Mouse (Mus musculus) embryonic fibroblast, embryonic 13.5 days (primary cell): ENCODE data around the gene Cyth1. TPM values are rescaled to one million over a fixed set of nuclear protein-coding genes. Genes with fewer than 3 reads are reported as not detected.

ENCODE experiments used
- H3K27ac ChIP-seq: 2 replicates; pipeline ENCODE4 v1.5.1; 2012; ENCODE audit warnings: low read length, control low read depth, inconsistent platforms; ENCODE audit not compliant: insufficient read depth
- H3K4me1 ChIP-seq: 2 replicates; pipeline ENCODE4 v1.6.1; 2011; ENCODE audit warnings: low read length; ENCODE audit not compliant: control insufficient read depth, insufficient read depth
- H3K4me3 ChIP-seq: 2 replicates; pipeline ENCODE4 v1.5.1; 2011; ENCODE audit warnings: mild to moderate bottlenecking, control low read depth, low read length; ENCODE audit not compliant: insufficient read depth
- CTCF ChIP-seq: IDR thresholded peaks from 2 replicates; pipeline ENCODE4 v1.5.1; 2011; ENCODE audit warnings: mild to moderate bottlenecking, control low read depth, low read length, moderate library complexity, borderline replicate concordance; ENCODE audit not compliant: insufficient read depth
- POLR2A ChIP-seq: IDR thresholded peaks from 2 replicates; pipeline ENCODE4 v1.6.1; 2011; ENCODE audit warnings: low read depth, mild to moderate bottlenecking, control low read depth, low read length, moderate library complexity
- polyA plus RNA-seq: library from polyadenylated mRNA; stranded (reverse); fragments of >200 nt; gene quantifications from 2 replicates; pipeline ENCODE4 v1.2.4, GENCODE M21; 2011; ENCODE audit warnings: low read depth; ENCODE audit not compliant: missing spikeins, insufficient read length

Cyth1 gene
- polyA plus RNA-seq, 1 experiment, result 11.8 TPM

DNA sequence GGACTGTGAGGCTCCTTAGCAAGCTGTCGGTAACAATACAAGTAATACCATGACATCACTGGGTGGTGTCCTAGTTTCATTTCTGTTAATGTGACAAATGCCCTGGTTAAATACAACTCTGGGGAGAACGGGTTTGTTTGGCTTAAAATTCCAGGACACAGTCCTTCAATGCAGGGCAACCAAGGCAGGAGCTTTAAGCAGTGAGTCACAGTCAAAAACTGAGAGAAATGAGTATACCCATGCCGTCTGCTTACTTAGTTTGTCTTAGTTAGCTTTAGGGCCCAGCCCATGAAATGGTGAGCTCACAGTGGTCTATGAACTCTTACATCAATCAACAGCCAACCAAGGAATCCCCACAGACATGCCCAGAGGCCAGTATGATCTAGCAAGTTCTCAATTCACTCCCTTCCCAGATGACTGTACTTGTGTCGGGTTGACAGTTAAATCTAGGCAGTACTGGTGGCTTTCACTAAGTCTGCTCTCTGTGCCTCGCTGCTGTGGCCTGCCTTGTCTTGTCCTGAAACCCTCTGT, 32.4 kb downstream of the Cyth1 start:
- Histone ChIP-seq H3K27ac (peak overlapping the region; percentile 76), H3K4me1 (peaks cover 23% of the 10 kb centered on the region), H3K4me3 (no peak overlapping the region)
- no peak for TF ChIP-seq POLR2A
- no peak for TF ChIP-seq CTCF

DNA sequence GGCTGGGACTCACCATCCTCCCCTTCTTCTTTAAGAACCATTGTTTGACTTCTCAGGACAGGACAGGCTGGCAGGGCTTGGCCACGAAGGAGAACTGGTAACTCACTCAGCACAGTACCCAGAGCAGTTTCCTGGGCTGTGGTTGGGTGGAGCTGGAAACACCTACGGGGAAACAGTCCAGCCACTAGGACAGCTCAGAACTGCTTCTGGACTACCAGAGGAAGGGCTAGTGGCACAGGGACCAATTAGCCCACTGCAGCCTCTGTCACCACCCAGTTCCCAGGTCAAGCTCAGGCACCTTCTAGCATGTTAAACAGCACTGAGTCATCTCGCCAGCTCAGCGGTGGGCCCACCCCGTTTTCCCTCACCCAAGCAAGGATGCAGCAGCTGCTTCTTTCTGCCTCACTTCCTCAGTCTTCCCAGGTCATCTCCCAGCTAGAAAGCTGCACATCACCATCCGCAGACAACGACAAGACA, 35.7 kb downstream of the Cyth1 start:
- TF ChIP-seq POLR2A (no peak), CTCF (no peak)
- H3K27ac ChIP-seq, result no peak overlapping the region
- H3K4me1 ChIP-seq, result peaks cover 26% of the 10 kb centered on the region
- no peak overlapping the region for H3K4me3 ChIP-seq

DNA sequence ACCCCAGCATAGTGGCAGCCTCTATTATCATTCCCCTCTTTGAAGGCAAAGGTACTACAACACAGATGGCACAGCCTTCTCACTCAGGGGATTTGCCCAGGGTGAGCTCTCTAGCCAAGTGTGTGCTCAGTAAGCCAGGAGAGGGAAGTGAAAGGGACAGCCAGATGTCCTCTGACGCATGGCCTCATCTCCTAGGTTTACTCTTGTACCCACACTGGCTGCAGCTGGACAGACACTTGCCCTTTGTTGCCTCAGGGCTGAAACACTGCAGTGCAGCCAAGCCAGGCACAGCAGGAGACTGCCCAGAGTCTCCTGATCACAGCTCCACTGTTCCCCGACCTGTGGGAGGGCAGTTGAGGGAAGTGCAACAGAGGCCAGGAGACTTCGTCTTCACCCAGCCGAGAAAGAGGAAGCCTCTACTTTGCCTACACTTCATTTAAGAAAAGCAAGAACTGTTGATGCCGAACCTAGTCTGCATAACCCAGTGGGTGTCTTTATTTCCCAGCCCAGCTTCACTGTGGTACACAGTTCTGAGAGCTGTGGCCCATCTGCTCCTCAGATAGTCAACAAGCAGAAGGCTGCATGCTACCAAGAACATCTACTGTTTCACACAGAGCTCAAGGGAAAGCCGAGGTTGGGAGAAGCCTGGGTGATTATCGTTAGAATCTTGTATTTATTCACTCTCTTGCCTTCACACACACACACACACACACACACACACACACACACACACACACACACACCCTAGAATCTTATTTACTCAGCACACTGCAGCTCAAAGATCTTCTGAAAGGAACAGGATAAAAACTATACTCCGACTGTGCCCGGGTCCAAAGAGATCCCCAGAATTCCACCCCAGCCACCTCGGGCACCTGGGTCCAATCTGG, 36.4 kb downstream of the Cyth1 start:
- no peak overlapping the region for H3K27ac ChIP-seq
- H3K4me1 ChIP-seq, result peaks cover 26% of the 10 kb centered on the region
- H3K4me3 ChIP-seq, result no peak overlapping the region
- no peak for TF ChIP-seq POLR2A
- TF ChIP-seq CTCF, result no peak

DNA sequence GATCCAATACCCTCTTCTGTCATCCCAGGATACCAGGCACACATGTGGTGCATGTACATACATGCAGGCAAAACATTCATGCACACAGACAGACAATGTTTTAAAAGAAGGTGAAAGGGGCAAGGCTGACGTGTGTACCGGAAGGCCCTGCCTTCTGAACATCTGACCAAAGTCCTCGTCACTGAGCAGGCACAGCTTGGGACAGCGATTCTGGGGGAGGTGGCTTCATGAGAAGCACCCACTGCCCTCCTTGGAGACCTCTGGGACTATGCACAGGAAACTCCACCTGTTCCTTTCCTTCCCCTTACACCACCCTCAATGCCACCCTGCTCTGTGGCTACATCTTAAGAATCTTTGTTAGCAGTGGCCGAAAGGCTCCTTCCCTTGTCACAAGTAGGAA, 37.4 kb downstream of the Cyth1 start:
- no peak overlapping the region for H3K27ac ChIP-seq
- no peak for TF ChIP-seq CTCF
- no peak for TF ChIP-seq POLR2A
- peaks cover 20% of the 10 kb centered on the region for H3K4me1 ChIP-seq
- H3K4me3 ChIP-seq, result no peak overlapping the region

DNA sequence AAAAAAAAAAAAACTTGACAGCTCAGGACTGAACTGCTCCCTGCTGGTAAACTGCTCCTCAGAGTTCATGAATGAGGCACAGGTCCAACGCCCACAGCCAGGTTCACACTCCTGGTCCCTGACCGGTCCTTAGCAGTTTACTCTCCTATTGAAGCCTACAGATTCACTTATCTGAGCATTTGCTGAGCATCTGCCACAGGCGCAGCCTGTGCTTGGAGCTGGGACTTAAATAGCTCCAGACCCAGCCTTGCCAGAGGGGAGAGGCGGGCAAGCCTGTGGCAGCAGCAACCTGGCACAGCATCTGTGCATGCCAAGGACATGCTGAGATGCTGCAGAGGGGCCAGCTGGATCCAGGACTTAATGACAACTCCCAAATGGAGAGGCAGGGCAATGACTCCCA, 38.3 kb downstream of the Cyth1 start:
- TF ChIP-seq CTCF (no peak), POLR2A (no peak)
- H3K4me3 ChIP-seq, result no peak overlapping the region
- peaks cover 13% of the 10 kb centered on the region for H3K4me1 ChIP-seq
- H3K27ac ChIP-seq, result no peak overlapping the region

DNA sequence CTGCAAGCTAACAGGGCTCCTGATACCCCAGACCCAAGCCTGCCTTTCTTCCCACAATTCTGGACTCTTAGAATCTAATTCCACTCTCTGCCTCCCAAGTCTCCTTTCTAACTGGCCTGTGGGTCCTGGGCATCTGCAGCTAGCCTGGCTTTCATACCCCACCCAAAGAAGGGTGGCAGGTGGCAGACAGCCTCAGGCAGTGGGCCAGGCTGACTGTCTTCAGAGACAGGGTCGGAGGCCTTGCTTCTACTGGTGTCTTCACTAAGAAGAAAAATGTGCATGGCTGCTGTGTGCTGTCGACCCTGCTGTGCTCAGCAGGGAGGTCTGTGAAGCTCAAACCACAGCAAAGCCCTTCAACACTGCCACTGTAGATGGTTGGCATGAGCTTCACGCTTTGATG, 39.0 kb downstream of the Cyth1 start:
- TF ChIP-seq CTCF (no peak), POLR2A (no peak)
- H3K4me3 ChIP-seq, result no peak overlapping the region
- H3K27ac ChIP-seq, result no peak overlapping the region
- peaks cover 13% of the 10 kb centered on the region for H3K4me1 ChIP-seq

DNA sequence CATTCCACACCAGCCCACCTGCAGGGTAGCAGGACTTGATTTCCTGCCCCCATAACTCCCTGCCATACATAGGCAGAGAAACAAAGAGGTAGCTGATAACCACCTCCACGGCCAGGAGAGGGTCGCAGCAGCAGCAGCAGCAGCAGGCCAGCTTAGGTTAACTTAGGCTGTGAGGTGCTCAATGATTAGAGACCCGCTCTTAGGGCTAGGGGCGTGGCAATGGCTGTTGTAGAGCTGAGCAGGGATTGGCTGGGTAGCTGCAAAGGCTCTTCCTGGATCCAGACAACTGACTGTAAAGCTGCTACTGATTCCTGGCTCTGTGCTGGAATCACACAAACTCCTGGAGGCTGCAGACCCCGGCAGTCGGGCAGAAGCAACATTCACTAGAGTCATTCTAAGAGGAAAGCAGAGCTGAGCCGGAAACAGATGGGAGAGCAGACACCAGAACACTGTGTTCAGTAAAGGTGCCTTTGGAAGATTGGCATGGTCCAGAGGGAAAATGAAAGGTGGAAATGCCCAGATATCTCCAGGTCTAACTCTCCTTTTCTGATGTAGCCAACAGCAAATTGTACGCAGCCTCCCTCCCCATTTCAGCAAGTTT, 39.6 kb downstream of the Cyth1 start:
- Histone ChIP-seq H3K4me1 (peaks cover 13% of the 10 kb centered on the region), H3K27ac (no peak overlapping the region), H3K4me3 (no peak overlapping the region)
- TF ChIP-seq POLR2A, result no peak
- TF ChIP-seq CTCF, result no peak

DNA sequence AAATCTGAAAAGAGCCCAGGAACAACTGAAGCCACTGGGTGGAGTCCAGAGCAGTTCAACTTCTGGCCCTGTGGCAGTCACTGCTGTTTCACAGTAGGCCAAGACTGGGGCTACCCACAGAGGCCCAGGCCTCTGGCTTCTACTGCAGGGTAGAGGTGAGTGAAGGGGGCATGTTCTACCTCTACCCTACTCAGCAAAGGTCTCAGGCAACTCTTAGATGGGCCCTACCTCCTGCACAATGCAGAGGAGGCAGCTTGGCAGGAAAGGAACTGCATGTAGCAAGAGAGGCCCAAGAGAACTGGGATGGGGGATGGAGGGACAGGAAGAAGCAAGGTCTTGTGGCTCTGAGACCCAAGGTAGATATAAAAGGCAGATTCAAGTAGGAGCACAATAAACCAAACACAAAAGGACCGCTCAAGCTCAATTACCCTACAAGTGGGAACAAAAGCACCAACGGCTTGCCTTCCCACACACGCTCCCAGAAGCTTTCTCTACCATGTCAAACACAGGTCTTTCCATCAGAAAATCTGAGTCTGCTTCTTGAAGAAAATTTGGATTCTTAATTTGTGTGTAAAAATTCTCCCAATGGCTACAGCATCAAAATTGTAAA, 40.9 kb downstream of the Cyth1 start:
- TF ChIP-seq POLR2A, result no peak
- peaks cover 15% of the 10 kb centered on the region for H3K4me1 ChIP-seq
- H3K4me3 ChIP-seq, result no peak overlapping the region
- H3K27ac ChIP-seq, result no peak overlapping the region

DNA sequence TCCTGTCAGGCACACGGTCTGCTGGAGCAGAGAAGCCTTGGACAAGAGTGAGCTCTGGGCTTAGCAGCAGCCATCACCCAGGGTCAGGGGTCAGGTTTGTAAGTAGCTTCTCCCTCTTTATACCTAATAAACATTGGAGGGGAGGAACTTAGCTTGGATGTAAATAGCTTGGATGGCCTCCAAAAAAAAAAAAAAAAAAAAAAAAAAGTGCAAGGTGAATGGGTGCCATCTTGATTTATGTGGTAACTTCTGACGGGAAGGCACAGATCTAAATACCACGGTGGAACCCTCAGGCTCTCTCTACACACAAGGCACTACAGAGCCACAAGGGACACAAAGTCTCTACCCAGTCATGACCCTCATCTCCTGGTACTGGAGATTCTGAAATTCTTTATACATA, 42.1 kb downstream of the Cyth1 start:
- Histone ChIP-seq H3K4me3 (no peak overlapping the region), H3K27ac (no peak overlapping the region), H3K4me1 (peaks cover 19% of the 10 kb centered on the region)
- no peak for TF ChIP-seq POLR2A
- no peak for TF ChIP-seq CTCF

DNA sequence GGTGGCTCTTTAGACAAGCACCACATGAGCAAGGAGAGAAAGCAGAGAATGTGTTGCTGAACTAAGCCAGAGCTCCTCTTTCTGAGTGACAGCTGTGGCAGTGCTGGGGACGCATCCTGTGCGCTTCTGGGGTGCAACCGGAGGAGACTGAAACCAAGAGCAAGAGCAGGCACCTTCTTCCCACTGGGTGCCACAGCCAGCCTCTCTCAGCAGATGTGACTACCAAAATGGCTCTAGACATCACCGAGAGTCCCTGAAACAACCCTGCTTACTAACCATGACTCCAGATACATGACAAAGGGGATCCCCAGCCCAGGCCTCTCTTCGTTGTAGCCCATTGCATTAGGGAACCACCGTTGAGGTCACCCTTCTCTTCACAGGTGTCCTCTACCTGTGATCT, 44.9 kb downstream of the Cyth1 start:
- Histone ChIP-seq H3K27ac (no peak overlapping the region), H3K4me3 (no peak overlapping the region), H3K4me1 (peaks cover 24% of the 10 kb centered on the region)
- TF ChIP-seq POLR2A (no peak), CTCF (no peak)
